Mouse (Mus musculus): ENCODE measurements around the gene Mcu.

Gene Mcu

DNA sequence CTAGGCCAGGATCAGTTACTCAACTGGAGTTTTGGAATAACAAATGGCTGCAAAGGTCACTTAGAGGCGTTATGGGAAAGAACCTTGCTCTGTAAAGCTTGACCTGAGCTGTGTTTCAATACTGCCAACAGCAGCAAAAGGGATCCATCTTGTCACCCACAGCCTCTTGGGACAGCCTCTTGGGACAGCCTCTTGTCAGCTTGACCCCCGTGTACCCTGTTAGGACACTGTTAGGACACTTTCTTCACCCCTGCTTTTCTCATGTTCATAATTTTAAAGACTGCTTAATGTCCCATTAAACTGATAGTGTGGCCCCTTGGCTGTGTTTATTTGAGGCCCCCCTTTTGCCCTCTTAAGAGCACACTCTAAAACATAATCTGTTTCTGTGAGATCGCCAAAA, 192.0 kb downstream of the Mcu start:
- no peak for DNase-seq

DNA sequence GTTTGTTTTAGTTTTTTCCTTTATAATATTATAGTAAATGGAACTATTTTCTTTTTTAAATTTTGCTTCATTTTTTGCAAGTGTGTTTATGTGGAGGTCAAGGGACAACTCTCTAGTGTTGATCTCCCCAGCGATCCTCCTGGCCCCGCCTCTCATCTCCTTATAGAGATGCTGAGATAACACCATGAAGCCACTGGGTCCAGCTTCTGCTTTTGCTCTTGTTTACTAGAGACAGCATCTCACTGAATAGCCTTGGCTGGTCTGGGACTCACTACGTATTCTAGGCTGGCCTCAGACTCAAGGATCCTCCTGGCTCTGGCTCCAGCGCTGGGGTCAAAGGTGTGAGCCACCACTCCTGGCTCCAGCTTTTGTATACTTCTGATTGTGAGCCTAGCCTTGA, 197.0 kb downstream of the Mcu start:
- no peak for DNase-seq

- DNase-seq = no peak
Measured at GRCm38 (mm10) chr10:59416623-59417022, 199.9 kb downstream of the Mcu start.

GRCm38 (mm10) chr10:59413711-59414110, 202.8 kb downstream of the Mcu start:
- DNase-seq = no peak

GRCm38 (mm10) chr10:59410264-59410663, 206.2 kb downstream of the Mcu start:
- DNase-seq = no peak

DNA sequence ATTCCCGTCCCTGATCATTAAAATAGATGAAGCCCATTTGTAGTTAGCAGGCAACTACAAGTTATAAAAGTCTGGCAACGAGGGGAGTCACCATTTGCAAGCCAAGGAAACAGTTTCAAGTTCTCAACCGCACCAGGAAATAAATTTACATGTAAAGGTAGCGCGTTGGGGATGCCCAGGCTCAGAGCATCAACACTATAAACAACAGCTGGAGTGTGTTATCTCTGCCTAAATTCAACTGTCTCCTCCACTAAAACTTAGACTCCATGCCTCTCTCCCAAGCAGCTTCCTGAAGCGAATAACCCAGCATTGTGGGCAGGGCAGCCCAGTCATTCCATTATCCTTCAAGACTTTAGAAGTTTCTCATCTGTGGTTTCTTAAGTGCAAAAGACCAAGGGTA, 208.0 kb downstream of the Mcu start:
- no peak for DNase-seq

DNA sequence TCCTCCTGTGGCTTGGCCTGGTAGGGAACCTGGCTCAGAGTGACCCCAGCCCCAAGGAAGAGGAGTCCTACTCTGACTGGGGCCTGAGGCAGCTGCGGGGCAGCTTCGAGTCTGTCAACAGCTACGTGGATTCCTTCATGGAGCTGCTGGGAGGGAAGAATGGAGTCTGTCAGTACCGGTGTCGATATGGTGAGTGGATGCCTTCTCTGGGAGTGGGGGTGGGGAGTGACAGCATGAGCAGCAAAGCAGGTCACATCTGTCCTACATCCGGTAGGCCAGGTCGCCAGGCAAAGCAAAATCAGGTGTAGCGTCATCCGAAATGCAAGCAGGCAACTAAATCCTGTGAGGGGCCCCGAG, 212.7 kb downstream of the Mcu start:
- no peak for DNase-seq

DNA sequence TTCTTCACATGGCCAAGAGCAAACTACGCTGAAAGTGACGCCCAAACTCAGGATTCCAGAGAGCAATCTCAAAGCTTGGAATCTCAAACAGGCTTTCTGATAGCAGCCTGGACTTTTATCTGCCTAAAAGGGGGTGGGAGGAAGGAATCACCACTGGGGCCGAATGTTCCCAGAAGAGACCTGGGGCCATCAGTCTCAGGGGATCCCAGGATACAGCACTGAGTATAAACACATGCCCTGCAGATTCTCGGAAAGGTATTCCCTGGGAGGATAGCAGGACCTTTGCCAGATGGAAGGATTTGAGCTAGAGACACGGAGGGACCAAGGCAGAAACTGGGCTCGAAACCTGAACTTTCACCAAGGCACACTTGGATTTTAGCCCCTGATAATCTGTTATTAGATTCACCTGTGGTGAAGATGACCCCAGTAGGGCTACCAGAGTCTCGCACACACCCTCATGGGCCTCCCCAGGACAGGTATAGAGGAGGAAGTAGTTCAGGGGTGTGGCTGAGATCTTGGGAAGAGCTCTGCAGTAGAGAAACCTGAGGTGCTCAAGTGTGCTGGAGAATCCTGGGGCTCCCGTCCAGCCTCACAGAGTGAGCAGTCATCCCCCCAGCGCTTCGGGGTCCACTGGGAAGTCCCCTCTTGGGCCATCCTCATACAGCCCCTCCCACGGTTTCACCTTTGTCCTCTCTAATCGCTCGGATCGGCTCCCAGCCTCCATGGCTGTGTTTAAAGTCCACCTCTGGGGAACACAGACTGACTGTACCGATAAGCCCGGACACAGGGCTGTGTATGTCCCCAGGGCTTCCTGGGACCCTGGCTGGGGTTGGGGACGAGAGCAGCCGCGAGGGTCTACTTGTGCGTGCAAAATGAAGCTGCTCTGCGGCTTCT, 213.3 kb downstream of the Mcu start, which contains the start of gene Pla2g12b:
Gene Pla2g12b, plus strand, starts transcription at position 762 of the 894 bp plus-strand sequence.
- peak; percentile 50 for DNase-seq

All from liver (tissue).